Mouse (Mus musculus) testis, adult 2 months (tissue): ENCODE measurements around the gene Fcrl1.

Experiments
- CTCF ChIP-seq: fragments of 200-500 bp; IDR thresholded peaks from 2 replicates; pipeline ENCODE4 v1.5.1; 2012; ENCODE audit warnings: low read depth, mild to moderate bottlenecking, inconsistent platforms, low read length, moderate library complexity; ENCODE audit not compliant: control insufficient read depth, insufficient read depth, insufficient replicate concordance
- POLR2A ChIP-seq: fragments of 200-500 bp; IDR thresholded peaks from 2 replicates; pipeline ENCODE4 v1.6.1; 2012; ENCODE audit warnings: low read depth, mild to moderate bottlenecking, inconsistent platforms, low read length, moderate library complexity; ENCODE audit not compliant: control insufficient read depth

DNA sequence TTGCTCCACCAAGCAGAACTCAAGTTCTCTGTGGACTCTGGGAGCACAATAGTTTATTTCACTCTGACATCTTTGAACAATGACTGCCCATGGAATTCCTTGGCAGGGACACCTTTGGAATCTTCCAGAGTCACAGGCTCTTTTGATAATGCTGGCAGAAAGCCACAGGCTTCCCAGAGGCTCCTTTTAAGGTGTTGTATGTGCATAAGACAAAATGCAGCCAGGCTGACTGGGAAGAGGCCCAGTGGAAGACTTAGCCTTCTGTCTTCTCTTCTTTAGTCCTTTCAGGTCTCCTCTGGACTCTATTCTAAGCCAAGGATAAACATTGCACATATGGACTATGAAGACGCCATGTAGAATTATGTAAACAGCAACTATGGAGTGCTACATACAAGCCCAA, 14.7 kb downstream of the Fcrl1 start:
- TF ChIP-seq CTCF: no peak
- TF ChIP-seq POLR2A: no peak
